Mouse (Mus musculus) cerebellum, adult 2 months (tissue): ENCODE results near the gene H2-Q10. TPM values are rescaled to one million over a fixed set of nuclear protein-coding genes. Genes with fewer than 3 reads are reported as not detected.
A peak's percentile ranks its signal among the peaks of the same experiment; 100 is the strongest.
"Not testable (repeated sequence)": the region's sequence is repeated elsewhere in the genome, so short reads cannot be mapped to it uniquely, and the experiment has no call there.

Experiments
- DNase-seq, 2 experiments: peaks; one replicate each; pipeline ENCODE4 v3.0.0; 2021
- H3K27ac ChIP-seq: fragments of 200-500 bp; 2 replicates; pipeline ENCODE4 v1.5.1; 2012; ENCODE audit warnings: low read length, control low read depth, inconsistent platforms; ENCODE audit not compliant: insufficient read depth
- H3K27me3 ChIP-seq: fragments of 200-500 bp; 2 replicates; pipeline ENCODE4 v1.6.1; 2012; ENCODE audit warnings: inconsistent platforms, mild to moderate bottlenecking, low read length, moderate library complexity; ENCODE audit not compliant: control insufficient read depth, insufficient read depth
- H3K4me1 ChIP-seq: fragments of 200-500 bp; 2 replicates; pipeline ENCODE4 v1.6.1; 2011; ENCODE audit warnings: low read length; ENCODE audit not compliant: control insufficient read depth, insufficient read depth
- H3K4me3 ChIP-seq: fragments of 200-500 bp; replicated peaks from 2 replicates; pipeline ENCODE3; 2011; ENCODE audit warnings: mild to moderate bottlenecking, low read depth, low read length, control low read depth; ENCODE audit not compliant: insufficient read depth
- CTCF ChIP-seq: fragments of 200-500 bp; IDR thresholded peaks from 2 replicates; pipeline ENCODE4 v1.5.1; 2011; ENCODE audit warnings: low read depth, mild to moderate bottlenecking, control low read depth, low read length, moderate library complexity, borderline replicate concordance; ENCODE audit not compliant: insufficient read depth
- POLR2A ChIP-seq: fragments of 200-500 bp; IDR thresholded peaks from 2 replicates; pipeline ENCODE4 v1.6.1; 2011; ENCODE audit warnings: low read length, control low read depth, borderline replicate concordance; ENCODE audit not compliant: insufficient read depth
- WGBS: fragments of 180-500 bp; shearing (Covaris S2); methylation state at CpG from one replicate; pipeline ENCODE4 v1.1.7; 2018; 5-methylcytosine and 5-hydroxymethylcytosine counted together
- polyA plus RNA-seq: library from polyadenylated mRNA; depleted of rRNA; stranded (reverse); fragments of >200 nt; gene quantifications from 2 replicates; pipeline ENCODE4 v1.2.3, GENCODE M21; 2012; rRNA removed

Gene H2-Q10
- polyA plus RNA-seq = 0.06 and 0.11 TPM in 2 replicates

GRCm38 (mm10) chr17:35469842-35470751, at the start of gene H2-Q10:
TSS of gene H2-Q10 (plus strand) at chr17:35470089.
- H3K27ac ChIP-seq = no peak within 1 kb of the TSS
- H3K27me3 ChIP-seq = peaks cover 3% of the 10 kb centered on the region; the same call in 1 of the 2 replicates
- 2% methylated on average over 80 of the region's 80 CpGs for WGBS
- H3K4me3 ChIP-seq = no peak within 1 kb of the TSS
- H3K4me1 ChIP-seq = no peaks in the 10 kb centered on the region
- no peak for DNase-seq
- TF ChIP-seq CTCF = no peak
- TF ChIP-seq POLR2A = no peak

- not testable (repeated sequence) for H3K27ac ChIP-seq, H3K4me1 ChIP-seq, DNase-seq, H3K27me3 ChIP-seq, H3K4me3 ChIP-seq
- 15% methylated on average over 11 of the region's 11 CpGs for WGBS
Measured at GRCm38 (mm10) chr17:35420206-35420810, 49.6 kb upstream of the H2-Q10 start.

GRCm38 (mm10) chr17:35421331-35421730, 48.6 kb upstream of the H2-Q10 start:
- not testable (repeated sequence) for H3K4me1 ChIP-seq, DNase-seq, H3K27me3 ChIP-seq, H3K4me3 ChIP-seq, H3K27ac ChIP-seq
- 90% methylated on average over 4 of the region's 4 CpGs for WGBS

- H3K27me3 ChIP-seq, H3K4me3 ChIP-seq, H3K27ac ChIP-seq, H3K4me1 ChIP-seq, DNase-seq: not testable (repeated sequence)
- WGBS = 88% methylated on average over 5 of the region's 5 CpGs
Measured at GRCm38 (mm10) chr17:35422360-35422759, 47.5 kb upstream of the H2-Q10 start.

GRCm38 (mm10) chr17:35423131-35423810, 46.6 kb upstream of the H2-Q10 start:
- H3K27ac ChIP-seq, H3K4me3 ChIP-seq, DNase-seq, H3K4me1 ChIP-seq, H3K27me3 ChIP-seq: not testable (repeated sequence)
- 69% methylated on average over 3 of the region's 3 CpGs for WGBS

- 93% methylated on average over 3 of the region's 3 CpGs for WGBS
- DNase-seq, H3K4me3 ChIP-seq, H3K27ac ChIP-seq, H3K27me3 ChIP-seq, H3K4me1 ChIP-seq: not testable (repeated sequence)
Measured at GRCm38 (mm10) chr17:35424106-35424505, 45.8 kb upstream of the H2-Q10 start.

- not testable (repeated sequence) for H3K27me3 ChIP-seq, H3K27ac ChIP-seq, H3K4me1 ChIP-seq, H3K4me3 ChIP-seq
- WGBS = 2% methylated on average over 60 of the region's 66 CpGs
- DNase-seq = peak in 1 of 2 experiments; percentile 17
Measured at GRCm38 (mm10) chr17:35424624-35425416, 45.1 kb upstream of the H2-Q10 start, which contains the start of gene H2-Q6. TSS of gene H2-Q6 (plus strand) at chr17:35424850.

- 18% methylated on average over 28 of the region's 28 CpGs for WGBS
- DNase-seq, H3K4me3 ChIP-seq, H3K27me3 ChIP-seq, H3K27ac ChIP-seq, H3K4me1 ChIP-seq: not testable (repeated sequence)
Measured at GRCm38 (mm10) chr17:35425474-35425873, 44.4 kb upstream of the H2-Q10 start.

- not testable (repeated sequence) for DNase-seq, H3K27me3 ChIP-seq, H3K4me1 ChIP-seq, H3K4me3 ChIP-seq, H3K27ac ChIP-seq
- WGBS = 90% methylated on average over 6 of the region's 6 CpGs
Measured at GRCm38 (mm10) chr17:35428883-35429282, 41.0 kb upstream of the H2-Q10 start.

- not testable (repeated sequence) for H3K27ac ChIP-seq, H3K4me3 ChIP-seq, H3K4me1 ChIP-seq, DNase-seq, H3K27me3 ChIP-seq
- 84% methylated on average over 6 of the region's 6 CpGs for WGBS
Measured at GRCm38 (mm10) chr17:35430671-35431070, 39.2 kb upstream of the H2-Q10 start.

- not testable (repeated sequence) for H3K27ac ChIP-seq, H3K27me3 ChIP-seq, H3K4me1 ChIP-seq, DNase-seq, H3K4me3 ChIP-seq
- WGBS = 81% methylated on average over 3 of the region's 3 CpGs
Measured at GRCm38 (mm10) chr17:35432167-35432566, 37.7 kb upstream of the H2-Q10 start.
